Mouse (Mus musculus) midbrain, postnatal 0 days (tissue): ENCODE measurements at regions not wholly inside any gene's neighbourhood (a gene's known extent, or its start where the extent isn't known, plus 50 kb on each side); places are given as distances from the start of the nearest gene placed in this dataset.

Experiments used
- ATAC-seq: fragments of 200-750 bp; cut with Nextera tagmentation; 2 replicates; pipeline ENCODE4 v1.8.0; 2017; ENCODE audit warnings: moderate number of reproducible peaks, mild to moderate bottlenecking, moderate TSS enrichment, moderate library complexity; ENCODE audit not compliant: low FRiP score
- DNase-seq: peaks from one replicate; pipeline ENCODE4 v3.0.0-alpha.2; 2015; ENCODE audit warnings: low spot score
- H3K27ac ChIP-seq: fragments of 300-500 bp; sonication (generic); 2 replicates; pipeline ENCODE4 v1.5.1; 2014; ENCODE audit warnings: low read depth, mild to moderate bottlenecking, low read length, mixed read lengths
- H3K27me3 ChIP-seq: fragments of 300-500 bp; sonication (generic); 2 replicates; pipeline ENCODE4 v1.6.1; 2014; ENCODE audit warnings: low read length, control low read depth, mixed read lengths; ENCODE audit not compliant: insufficient read depth
- H3K36me3 ChIP-seq: fragments of 300-500 bp; sonication (generic); 2 replicates; pipeline ENCODE4 v1.6.1; 2014; ENCODE audit warnings: low read length, control low read depth, mixed read lengths; ENCODE audit not compliant: insufficient read depth
- H3K4me1 ChIP-seq: fragments of 300-500 bp; sonication (generic); 2 replicates; pipeline ENCODE4 v1.6.1; 2014; ENCODE audit warnings: mild to moderate bottlenecking, control low read depth, antibody characterized with exemption, low read length, mixed read lengths; ENCODE audit not compliant: insufficient read depth
- H3K4me2 ChIP-seq: fragments of 300-500 bp; sonication (generic); 2 replicates; pipeline ENCODE4 v1.6.1; 2014; ENCODE audit warnings: low read depth, mild to moderate bottlenecking, low read length, mixed read lengths; ENCODE audit not compliant: poor library complexity, severe bottlenecking
- H3K4me3 ChIP-seq: fragments of 300-500 bp; sonication (generic); 2 replicates; pipeline ENCODE4 v1.5.1; 2014; ENCODE audit warnings: low read depth, mild to moderate bottlenecking, low read length, moderate library complexity
- H3K9ac ChIP-seq: fragments of 300-500 bp; sonication (generic); replicated peaks from 2 replicates; pipeline ENCODE4 v1.6.1; 2014; ENCODE audit warnings: mild to moderate bottlenecking, low read length, moderate library complexity, mixed read lengths; ENCODE audit not compliant: poor library complexity, severe bottlenecking
- H3K9me3 ChIP-seq: fragments of 300-500 bp; sonication (generic); 2 replicates; pipeline ENCODE4 v1.6.1; 2016; ENCODE audit warnings: low read length, control low read depth
- CTCF ChIP-seq: IDR thresholded peaks from 2 replicates; pipeline ENCODE4 v1.5.1; 2016; ENCODE audit warnings: antibody characterized with exemption, mild to moderate bottlenecking
- WGBS: fragments of 180-500 bp; shearing (Covaris S2); extraction: QIAGEN DNeasy Blood & Tissue Kit; methylation state at CpG from one replicate; pipeline ENCODE4 v1.1.7; 2014; 5-methylcytosine and 5-hydroxymethylcytosine counted together

- no peak for TF ChIP-seq CTCF
- ATAC-seq (no peak), DNase-seq (no peak)
- Histone ChIP-seq H3K4me2 (no peak overlapping the region), H3K9me3 (no peaks in the 10 kb centered on the region), H3K4me3 (no peak overlapping the region), H3K4me1 (no peaks in the 10 kb centered on the region), H3K27me3 (no peaks in the 10 kb centered on the region), H3K27ac (no peak overlapping the region), H3K9ac (no peak overlapping the region), H3K36me3 (no peaks in the 10 kb centered on the region)
- 85% methylated on average over 3 of the region's 3 CpGs for WGBS
Observed at GRCm38 (mm10) chr3:149103469-149103868, 113.1 kb upstream of the Adgrl2 start.

- no peak overlapping the region for H3K4me2 ChIP-seq
- no peaks in the 10 kb centered on the region for H3K9me3 ChIP-seq
- no peak overlapping the region for H3K4me3 ChIP-seq
- 45% methylated on average over 8 of the region's 8 CpGs for WGBS
- no peaks in the 10 kb centered on the region for H3K36me3 ChIP-seq
- H3K9ac ChIP-seq = no peak overlapping the region
- H3K27ac ChIP-seq = no peak overlapping the region
- no peak for TF ChIP-seq CTCF
- ATAC-seq (no peak), DNase-seq (peak; percentile 58)
- H3K4me1 ChIP-seq = no peaks in the 10 kb centered on the region
- H3K27me3 ChIP-seq = no peaks in the 10 kb centered on the region
Observed at GRCm38 (mm10) chr3:149102846-149103245, 112.5 kb upstream of the Adgrl2 start.

- no peaks in the 10 kb centered on the region for H3K9me3 ChIP-seq
- H3K27ac ChIP-seq = no peak overlapping the region
- H3K36me3 ChIP-seq = no peaks in the 10 kb centered on the region
- H3K4me2 ChIP-seq = no peak overlapping the region
- no peak overlapping the region for H3K4me3 ChIP-seq
- TF ChIP-seq CTCF = no peak
- ATAC-seq (no peak), DNase-seq (no peak)
- no peak overlapping the region for H3K9ac ChIP-seq
- no peaks in the 10 kb centered on the region for H3K4me1 ChIP-seq
- 68% methylated on average over 10 of the region's 10 CpGs for WGBS
- no peaks in the 10 kb centered on the region for H3K27me3 ChIP-seq
Observed at GRCm38 (mm10) chr3:149101785-149102184, 111.4 kb upstream of the Adgrl2 start.

- H3K36me3 ChIP-seq = no peaks in the 10 kb centered on the region
- DNase-seq (no peak), ATAC-seq (no peak)
- H3K4me3 ChIP-seq = no peak overlapping the region
- no peak overlapping the region for H3K4me2 ChIP-seq
- no peak overlapping the region for H3K9ac ChIP-seq
- no peak overlapping the region for H3K27ac ChIP-seq
- TF ChIP-seq CTCF = no peak
- no peaks in the 10 kb centered on the region for H3K27me3 ChIP-seq
- H3K9me3 ChIP-seq = no peaks in the 10 kb centered on the region
- 82% methylated on average over 4 of the region's 4 CpGs for WGBS
- H3K4me1 ChIP-seq = no peaks in the 10 kb centered on the region
Observed at GRCm38 (mm10) chr3:149098764-149099163, 108.4 kb upstream of the Adgrl2 start.

- Histone ChIP-seq H3K27me3 (no peaks in the 10 kb centered on the region), H3K36me3 (no peaks in the 10 kb centered on the region), H3K9me3 (no peaks in the 10 kb centered on the region), H3K4me3 (no peak overlapping the region), H3K4me1 (no peaks in the 10 kb centered on the region), H3K4me2 (no peak overlapping the region), H3K9ac (no peak overlapping the region), H3K27ac (no peak overlapping the region)
- 83% methylated on average over 4 of the region's 4 CpGs for WGBS
- TF ChIP-seq CTCF = no peak
- DNase-seq = no peak
- no peak for ATAC-seq
Observed at GRCm38 (mm10) chr3:149097026-149097425, 106.7 kb upstream of the Adgrl2 start.

- Histone ChIP-seq H3K27ac (no peak overlapping the region), H3K4me3 (no peak overlapping the region), H3K4me1 (no peaks in the 10 kb centered on the region; the same call in 1 of the 2 replicates), H3K9me3 (no peaks in the 10 kb centered on the region), H3K36me3 (no peaks in the 10 kb centered on the region), H3K27me3 (no peaks in the 10 kb centered on the region), H3K9ac (no peak overlapping the region), H3K4me2 (no peak overlapping the region; the same call in 1 of the 2 replicates)
- DNase-seq = no peak
- TF ChIP-seq CTCF = no peak
- no peak for ATAC-seq
- WGBS = 15% methylated on average over 5 of the region's 5 CpGs
Observed at GRCm38 (mm10) chr3:149092649-149093048, 102.3 kb upstream of the Adgrl2 start.

GRCm38 (mm10) chr3:149090103-149090502 is 99.7 kb upstream of the Adgrl2 start:
- no peak for TF ChIP-seq CTCF
- Histone ChIP-seq H3K4me3 (no peak overlapping the region), H3K4me2 (no peak overlapping the region), H3K27me3 (no peaks in the 10 kb centered on the region), H3K4me1 (no peaks in the 10 kb centered on the region; the same call in 1 of the 2 replicates), H3K36me3 (no peaks in the 10 kb centered on the region), H3K9ac (no peak overlapping the region), H3K27ac (no peak overlapping the region), H3K9me3 (no peaks in the 10 kb centered on the region)
- DNase-seq (no peak), ATAC-seq (no peak)
- WGBS = 73% methylated on average over 5 of the region's 5 CpGs
